Mouse (Mus musculus): ENCODE data around the gene Snx4.

The Snx4 gene

DNA sequence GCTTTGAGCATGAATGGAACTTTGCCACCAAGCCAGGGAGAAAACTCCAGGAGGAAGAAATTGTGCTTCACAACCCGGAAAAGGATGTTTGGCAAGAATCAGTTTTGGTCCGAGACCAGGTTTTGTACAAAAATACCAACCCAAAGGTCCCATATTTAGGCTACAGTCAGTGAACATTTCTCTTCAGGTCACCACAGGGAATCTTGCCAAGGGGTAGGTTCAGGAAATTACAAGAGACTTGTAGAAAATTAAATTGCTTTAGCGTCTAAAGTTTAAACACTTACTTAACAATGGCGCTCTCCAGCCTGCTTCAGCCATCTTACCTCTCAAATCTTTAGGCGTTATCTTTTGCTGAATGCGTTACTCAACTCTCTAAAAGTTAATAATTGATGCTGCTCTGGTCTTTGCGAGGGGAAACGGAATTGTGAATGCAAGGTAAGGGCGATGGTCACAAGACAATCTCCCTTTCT is 556 bp upstream of the Snx4 start:
- no peak for DNase-seq (ENCODE audit: low read depth, low spot score)
- H3K36me3 ChIP-seq (ENCODE audit: control insufficient read depth, insufficient read depth, low read length, poor library complexity, severe bottlenecking), result no peaks in the 10 kb centered on the region
- H3K27me3 ChIP-seq (ENCODE audit: control insufficient read depth, insufficient read depth, low read length, poor library complexity, severe bottlenecking), result no peaks in the 10 kb centered on the region

DNA sequence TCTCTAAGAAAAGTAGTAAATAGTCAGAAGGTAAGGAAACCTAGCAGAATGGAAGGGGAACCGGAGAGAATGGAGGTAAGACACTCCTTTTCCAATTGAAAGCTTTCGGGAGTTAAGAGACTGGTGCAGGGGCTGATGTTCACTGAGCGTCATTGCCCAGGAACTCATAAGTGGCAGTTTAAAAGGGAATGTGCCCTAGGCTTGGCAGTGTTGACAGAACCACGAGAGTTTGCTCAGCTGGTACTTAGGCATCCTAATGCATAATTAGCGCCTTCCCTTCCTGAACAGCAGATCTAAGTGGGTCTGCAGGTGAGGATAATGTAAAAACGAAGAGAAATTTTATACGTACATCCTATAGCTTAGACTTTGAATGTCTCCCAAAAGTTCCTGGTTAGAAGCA is 4.4 kb downstream of the Snx4 start:
- no peak for DNase-seq (ENCODE audit: low read depth, low spot score)
- Histone ChIP-seq H3K27me3 (ENCODE audit: control insufficient read depth, insufficient read depth, low read length, poor library complexity, severe bottlenecking) (no peaks in the 10 kb centered on the region), H3K36me3 (ENCODE audit: control insufficient read depth, insufficient read depth, low read length, poor library complexity, severe bottlenecking) (no peaks in the 10 kb centered on the region)

DNA sequence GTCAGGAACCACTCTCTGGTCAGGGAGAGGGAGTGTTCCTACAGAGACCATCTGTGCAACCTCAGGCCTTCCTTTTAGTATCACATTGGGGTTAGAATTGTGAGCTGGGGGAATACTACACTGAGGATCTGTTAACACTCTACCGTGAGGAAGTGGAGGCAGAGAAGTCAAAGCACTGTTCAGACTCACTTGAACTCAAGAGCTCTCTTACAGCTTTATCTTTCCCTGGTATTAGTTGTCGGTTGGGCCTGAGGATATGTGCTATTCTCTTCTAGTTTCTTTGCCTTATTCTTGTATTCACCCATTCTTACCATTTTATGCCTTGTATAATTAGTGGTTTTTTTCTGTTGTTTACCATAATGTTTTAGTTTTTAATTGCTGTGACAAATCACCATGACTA is 7.3 kb downstream of the Snx4 start:
- no peak for DNase-seq (ENCODE audit: low read depth, low spot score)

DNA sequence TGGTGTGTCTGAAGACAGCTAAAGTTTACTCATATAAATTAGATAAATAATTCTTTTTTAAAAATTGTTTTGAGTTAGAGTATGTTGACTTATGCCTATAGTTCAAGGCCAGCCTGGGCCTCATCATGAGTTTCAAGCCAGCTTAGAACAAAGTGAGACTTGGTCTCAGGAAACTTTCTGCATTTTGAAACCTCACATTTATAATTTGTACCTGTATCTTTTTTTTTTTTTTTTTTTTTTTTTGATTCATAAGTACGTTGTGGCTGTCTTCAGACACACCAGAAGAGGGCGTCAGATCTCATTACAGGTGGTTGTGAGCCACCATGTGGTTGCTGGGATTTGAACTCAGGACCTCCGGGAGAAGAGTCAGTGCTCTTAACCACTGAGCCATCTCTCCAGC is 8.6 kb downstream of the Snx4 start:
- H3K27me3 ChIP-seq (ENCODE audit: control insufficient read depth, insufficient read depth, low read length, poor library complexity, severe bottlenecking), result no peaks in the 10 kb centered on the region
- 0 out of 2 replicates have a peak, but pooled peaks cover 2% of the 10 kb centered on the region for H3K36me3 ChIP-seq (ENCODE audit: control insufficient read depth, insufficient read depth, low read length, poor library complexity, severe bottlenecking)

More for the DNA sequence above, 7.3 kb downstream of the Snx4 start:
- Histone ChIP-seq H3K36me3 (ENCODE audit: control insufficient read depth, insufficient read depth, low read length, poor library complexity, severe bottlenecking) (no peaks in the 10 kb centered on the region), H3K27me3 (ENCODE audit: control insufficient read depth, insufficient read depth, low read length, poor library complexity, severe bottlenecking) (no peaks in the 10 kb centered on the region)

DNA sequence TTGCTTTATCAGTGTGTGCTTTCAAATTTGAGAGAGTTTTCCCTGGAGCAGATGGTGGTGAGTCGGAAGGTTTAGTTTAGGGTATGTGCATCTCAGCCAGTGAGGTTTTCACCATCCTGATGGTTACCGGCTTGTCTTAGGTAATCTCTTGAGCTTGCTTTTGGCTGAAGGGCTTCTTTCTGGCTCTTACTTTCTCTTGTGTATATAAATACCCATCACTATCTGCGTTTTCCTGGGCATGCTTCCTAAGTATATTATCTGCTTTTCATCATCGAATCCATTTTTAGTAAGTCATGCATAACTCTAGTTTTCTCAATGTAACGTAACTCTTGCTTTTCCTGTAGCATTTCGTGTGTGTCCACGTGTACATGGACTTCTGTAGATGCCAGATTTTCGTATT is 9.6 kb downstream of the Snx4 start:
- Histone ChIP-seq H3K36me3 (ENCODE audit: control insufficient read depth, insufficient read depth, low read length, poor library complexity, severe bottlenecking) (peaks cover 7% of the 10 kb centered on the region), H3K27me3 (ENCODE audit: control insufficient read depth, insufficient read depth, low read length, poor library complexity, severe bottlenecking) (no peaks in the 10 kb centered on the region)
- DNase-seq (ENCODE audit: low read depth, low spot score), result no peak

More for the DNA sequence above, 8.6 kb downstream of the Snx4 start:
- no peak for DNase-seq (ENCODE audit: low read depth, low spot score)

DNA sequence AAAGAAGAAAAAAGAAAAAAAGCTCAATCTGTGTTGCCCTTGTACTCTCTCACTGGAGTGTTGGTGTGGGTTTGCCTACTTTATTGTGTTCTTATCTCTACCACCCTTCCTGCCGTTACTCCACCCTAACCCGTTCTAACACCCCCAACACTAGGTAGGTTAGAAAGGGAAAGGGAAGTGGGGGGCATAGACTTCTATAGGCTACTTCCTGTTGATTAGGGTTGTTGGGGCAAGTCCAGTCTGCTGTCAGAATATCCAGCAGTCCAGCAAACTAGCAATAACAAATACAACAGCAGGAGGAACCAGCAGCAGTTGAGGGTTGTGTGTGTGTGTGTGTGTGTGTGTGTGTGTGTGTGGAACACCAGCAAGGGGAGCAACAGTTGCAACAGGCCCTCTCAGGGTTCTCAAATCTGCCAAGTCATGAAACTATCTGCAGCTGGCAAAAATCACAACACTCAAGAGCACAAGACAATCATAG is 10.4 kb downstream of the Snx4 start:
- peaks cover 10% of the 10 kb centered on the region for H3K36me3 ChIP-seq (ENCODE audit: control insufficient read depth, insufficient read depth, low read length, poor library complexity, severe bottlenecking)
- DNase-seq (ENCODE audit: low read depth, low spot score), result peak; percentile 36
- H3K27me3 ChIP-seq (ENCODE audit: control insufficient read depth, insufficient read depth, low read length, poor library complexity, severe bottlenecking), result no peaks in the 10 kb centered on the region

DNA sequence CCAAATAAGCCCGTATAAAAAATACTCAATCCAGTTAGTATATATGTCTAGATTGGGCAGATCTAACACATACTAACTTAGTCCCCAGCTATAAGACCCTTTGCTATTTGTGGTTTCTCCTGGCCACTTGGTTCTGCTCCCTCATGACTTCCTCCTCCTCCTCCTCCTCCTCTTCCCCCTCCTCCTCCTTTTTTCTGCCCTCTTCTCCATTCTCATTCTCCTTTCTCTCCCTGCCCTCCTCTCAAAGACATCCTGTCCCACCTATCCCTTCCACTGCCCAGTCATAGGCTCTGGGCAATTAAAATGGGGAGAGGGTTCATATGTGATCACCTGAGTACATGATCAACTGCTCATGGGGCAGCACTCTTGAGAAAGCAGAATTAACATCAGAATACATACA is 10.9 kb downstream of the Snx4 start:
- H3K27me3 ChIP-seq (ENCODE audit: control insufficient read depth, insufficient read depth, low read length, poor library complexity, severe bottlenecking), result no peaks in the 10 kb centered on the region
- H3K36me3 ChIP-seq (ENCODE audit: control insufficient read depth, insufficient read depth, low read length, poor library complexity, severe bottlenecking), result peaks cover 13% of the 10 kb centered on the region
- no peak for DNase-seq (ENCODE audit: low read depth, low spot score)

DNA sequence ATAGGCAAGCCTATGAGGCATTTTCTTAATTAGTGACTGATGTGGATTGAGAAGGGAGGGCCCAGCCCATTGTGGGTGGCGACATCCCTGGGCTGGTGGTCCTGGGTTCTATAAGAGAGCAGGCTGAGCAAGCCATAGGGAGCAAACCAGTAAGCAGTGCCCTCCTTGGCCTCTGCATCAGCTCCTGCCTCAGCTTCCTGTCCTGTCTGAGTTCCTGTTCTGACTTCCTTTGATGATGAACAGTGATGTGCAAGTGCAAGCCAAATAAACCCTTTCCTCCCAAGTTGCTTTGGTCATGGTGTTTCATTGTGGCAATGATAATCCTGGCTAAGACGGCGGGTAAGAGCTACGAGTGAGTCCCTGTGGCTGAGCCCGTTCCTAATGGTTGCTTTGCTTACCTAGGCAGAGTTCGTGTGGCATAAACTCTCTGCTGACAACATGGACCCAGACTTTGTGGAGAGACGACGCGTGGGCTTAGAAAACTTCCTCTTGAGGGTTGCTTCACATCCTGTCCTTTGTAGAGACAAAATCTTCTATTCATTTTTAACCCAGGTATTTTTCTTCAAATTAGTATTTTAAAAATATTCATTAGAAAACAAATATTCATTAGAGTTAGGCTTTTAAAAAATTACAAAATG is 16.5 kb downstream of the Snx4 start:
- DNase-seq (ENCODE audit: low read depth, low spot score), result no peak
- Histone ChIP-seq H3K27me3 (ENCODE audit: control insufficient read depth, insufficient read depth, low read length, poor library complexity, severe bottlenecking) (no peaks in the 10 kb centered on the region), H3K36me3 (ENCODE audit: control insufficient read depth, insufficient read depth, low read length, poor library complexity, severe bottlenecking) (peaks cover 25% of the 10 kb centered on the region)

DNA sequence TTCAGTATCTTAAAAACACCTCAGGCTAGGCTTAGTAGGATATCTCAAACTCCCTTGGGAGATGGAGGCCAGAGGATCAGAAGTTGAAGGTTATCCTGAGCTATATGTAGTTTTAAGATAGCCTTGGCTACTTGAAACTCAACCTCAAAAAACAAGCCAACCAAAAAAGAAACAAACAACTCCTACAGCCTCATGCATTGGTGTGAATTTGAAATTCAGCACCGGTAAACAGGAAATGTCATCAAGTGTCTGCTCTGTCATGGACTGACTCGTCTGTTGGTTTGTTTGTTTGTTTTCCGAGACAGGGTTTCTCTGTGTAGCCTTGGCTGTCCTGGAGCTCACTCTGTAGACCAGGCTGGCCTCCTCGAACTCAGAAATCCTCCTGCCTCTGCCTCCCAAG is 20.6 kb downstream of the Snx4 start:
- H3K36me3 ChIP-seq (ENCODE audit: control insufficient read depth, insufficient read depth, low read length, poor library complexity, severe bottlenecking), result peaks cover 16% of the 10 kb centered on the region
- DNase-seq (ENCODE audit: low read depth, low spot score), result no peak
- H3K27me3 ChIP-seq (ENCODE audit: control insufficient read depth, insufficient read depth, low read length, poor library complexity, severe bottlenecking), result no peaks in the 10 kb centered on the region

DNA sequence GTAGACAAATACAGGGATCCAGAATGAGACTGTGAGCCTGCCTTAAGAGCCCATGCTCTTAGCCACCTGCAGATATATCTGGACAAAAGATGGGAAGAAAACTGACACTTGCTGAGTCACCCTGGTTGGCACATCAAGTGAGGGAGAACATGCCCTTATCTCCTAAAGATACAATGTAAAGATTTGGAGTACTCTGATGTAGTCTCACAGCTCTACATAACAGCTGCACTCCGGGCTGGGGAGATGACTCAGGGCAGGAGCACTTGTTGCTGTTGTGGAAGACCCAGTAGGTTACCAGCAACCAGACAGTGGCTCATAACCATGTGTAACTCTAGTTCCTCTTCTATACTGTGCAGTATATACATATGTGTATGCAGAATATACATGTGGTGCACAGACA is 31.8 kb downstream of the Snx4 start:
- peaks cover 15% of the 10 kb centered on the region for H3K36me3 ChIP-seq (ENCODE audit: control insufficient read depth, insufficient read depth, low read length, poor library complexity, severe bottlenecking)
- no peaks in the 10 kb centered on the region for H3K27me3 ChIP-seq (ENCODE audit: control insufficient read depth, insufficient read depth, low read length, poor library complexity, severe bottlenecking)
- DNase-seq (ENCODE audit: low read depth, low spot score), result no peak

DNA sequence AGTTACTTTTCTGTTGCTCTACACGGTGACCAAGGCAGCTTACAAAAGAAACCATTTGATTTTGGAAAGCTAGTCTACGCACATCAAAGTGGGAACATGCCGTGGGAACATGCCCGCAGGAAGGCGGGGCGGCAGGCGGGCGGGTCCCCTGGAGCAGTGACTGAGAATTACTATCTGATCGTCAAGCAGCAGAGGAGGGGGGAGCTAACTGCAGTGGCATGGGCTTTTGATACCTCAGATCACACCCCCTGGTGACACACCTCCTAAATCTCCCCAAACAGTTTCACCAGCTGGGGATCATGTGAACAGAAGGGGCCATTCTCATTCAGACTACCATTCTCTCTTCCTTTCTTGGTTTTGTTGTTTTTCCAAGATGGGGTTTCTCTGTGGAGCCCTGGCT is 37.3 kb downstream of the Snx4 start:
- H3K36me3 ChIP-seq (ENCODE audit: control insufficient read depth, insufficient read depth, low read length, poor library complexity, severe bottlenecking), result peaks cover 13% of the 10 kb centered on the region
- no peaks in the 10 kb centered on the region for H3K27me3 ChIP-seq (ENCODE audit: control insufficient read depth, insufficient read depth, low read length, poor library complexity, severe bottlenecking)
- DNase-seq (ENCODE audit: low read depth, low spot score), result no peak

DNA sequence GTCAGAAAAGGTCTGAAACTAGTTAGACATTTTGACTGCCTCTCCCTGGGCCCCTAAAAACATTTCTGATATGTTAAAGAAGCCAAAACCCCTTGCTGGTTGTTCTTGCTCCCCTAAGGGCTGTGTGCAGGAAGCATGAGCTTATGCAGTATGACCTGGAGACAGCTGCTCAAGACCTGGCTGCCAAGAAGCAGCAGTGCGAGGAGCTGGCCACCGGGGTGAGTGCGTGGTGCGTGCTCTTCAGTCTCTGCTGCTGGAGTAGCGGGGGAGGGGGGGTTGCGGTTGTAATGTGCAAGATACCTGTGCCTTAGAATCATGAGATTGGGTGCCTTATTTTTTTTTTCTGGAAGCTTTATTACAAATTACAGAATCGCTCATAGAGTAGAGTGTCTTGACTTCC is 38.7 kb downstream of the Snx4 start:
- peaks cover 20% of the 10 kb centered on the region for H3K36me3 ChIP-seq (ENCODE audit: control insufficient read depth, insufficient read depth, low read length, poor library complexity, severe bottlenecking)
- no peaks in the 10 kb centered on the region for H3K27me3 ChIP-seq (ENCODE audit: control insufficient read depth, insufficient read depth, low read length, poor library complexity, severe bottlenecking)
- DNase-seq (ENCODE audit: low read depth, low spot score), result no peak

DNA sequence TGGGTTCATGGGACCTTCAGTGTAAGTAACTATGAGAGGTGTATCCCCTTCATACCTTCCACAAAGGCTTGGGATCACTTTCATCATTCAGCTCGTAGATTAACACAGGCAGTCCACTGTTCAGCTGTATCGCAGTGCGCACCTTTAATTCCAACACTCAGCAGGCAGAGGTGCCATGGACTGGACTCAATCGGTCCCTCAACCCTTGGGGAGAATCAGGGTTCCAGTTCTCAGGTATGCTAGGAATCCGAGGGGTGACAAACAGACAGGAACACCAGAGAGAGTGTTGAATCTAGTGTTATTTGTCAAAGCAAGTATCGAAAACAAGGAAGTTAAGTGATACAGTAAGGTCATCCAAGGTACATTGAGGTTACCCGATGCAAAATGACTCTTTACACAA is 41.0 kb downstream of the Snx4 start:
- no peaks in the 10 kb centered on the region for H3K27me3 ChIP-seq (ENCODE audit: control insufficient read depth, insufficient read depth, low read length, poor library complexity, severe bottlenecking)
- no peak for DNase-seq (ENCODE audit: low read depth, low spot score)
- peaks cover 28% of the 10 kb centered on the region for H3K36me3 ChIP-seq (ENCODE audit: control insufficient read depth, insufficient read depth, low read length, poor library complexity, severe bottlenecking)

DNA sequence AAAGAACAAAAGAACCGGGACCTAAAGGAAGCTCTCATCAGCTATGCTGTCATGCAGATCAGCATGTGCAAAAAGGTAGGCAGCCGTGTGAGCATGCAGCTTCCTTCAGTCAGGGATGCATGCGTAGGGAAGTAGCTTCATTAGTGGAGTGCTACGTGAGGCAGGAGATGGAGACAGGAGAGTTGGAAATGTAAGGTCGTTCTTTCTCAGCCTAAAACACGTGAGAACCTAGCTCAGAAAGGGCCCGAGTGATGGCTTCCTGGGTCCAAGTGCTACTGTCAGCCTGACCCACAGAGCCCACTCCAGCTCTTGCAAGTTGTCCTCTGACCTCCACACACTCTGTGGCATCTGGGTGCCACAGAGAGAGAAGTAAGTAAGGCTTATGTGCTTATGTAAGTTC is 43.4 kb downstream of the Snx4 start:
- Histone ChIP-seq H3K36me3 (ENCODE audit: control insufficient read depth, insufficient read depth, low read length, poor library complexity, severe bottlenecking) (peaks cover 23% of the 10 kb centered on the region), H3K27me3 (ENCODE audit: control insufficient read depth, insufficient read depth, low read length, poor library complexity, severe bottlenecking) (no peaks in the 10 kb centered on the region)
- DNase-seq (ENCODE audit: low read depth, low spot score), result no peak

DNA sequence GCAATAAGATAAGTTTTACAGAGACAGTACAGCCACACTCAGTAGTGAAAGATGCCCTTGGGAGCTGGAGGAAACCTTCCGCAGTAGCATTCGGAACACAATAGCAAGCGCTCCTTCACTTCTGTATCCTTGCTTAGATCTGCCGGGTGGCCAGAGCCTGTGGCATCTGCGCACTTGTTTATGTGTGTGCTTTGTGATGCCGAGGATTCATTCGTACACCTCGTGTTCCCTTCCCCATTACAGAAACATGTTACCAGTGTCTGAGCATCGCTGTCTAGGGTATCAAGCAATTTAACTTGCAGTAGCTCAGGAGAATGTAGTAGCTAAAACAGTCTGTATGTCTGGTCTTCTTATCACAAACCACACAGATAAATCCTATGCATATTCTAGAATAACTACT is 44.1 kb downstream of the Snx4 start:
- Histone ChIP-seq H3K27me3 (ENCODE audit: control insufficient read depth, insufficient read depth, low read length, poor library complexity, severe bottlenecking) (no peaks in the 10 kb centered on the region), H3K36me3 (ENCODE audit: control insufficient read depth, insufficient read depth, low read length, poor library complexity, severe bottlenecking) (peaks cover 23% of the 10 kb centered on the region)
- DNase-seq (ENCODE audit: low read depth, low spot score), result no peak

DNA sequence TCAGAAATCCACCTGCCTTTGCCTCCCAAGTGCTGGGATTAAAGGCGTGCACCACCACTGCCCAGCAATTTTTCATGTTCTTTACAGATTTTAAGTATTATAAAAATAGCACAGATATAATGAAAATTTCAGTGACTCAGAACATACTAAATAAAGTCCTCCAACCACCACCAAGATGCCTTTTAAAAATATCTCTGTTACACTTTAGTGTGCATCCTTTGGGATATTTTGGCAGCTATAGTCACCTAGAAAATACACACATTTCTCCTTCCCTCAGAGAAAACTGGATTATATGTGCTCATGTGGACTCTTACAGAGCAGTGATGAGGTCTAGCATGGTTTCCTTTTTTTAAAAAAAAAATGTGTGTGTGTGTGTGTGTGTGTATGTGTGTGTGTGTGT is 46.3 kb downstream of the Snx4 start:
- Histone ChIP-seq H3K36me3 (ENCODE audit: control insufficient read depth, insufficient read depth, low read length, poor library complexity, severe bottlenecking) (peaks cover 17% of the 10 kb centered on the region), H3K27me3 (ENCODE audit: control insufficient read depth, insufficient read depth, low read length, poor library complexity, severe bottlenecking) (no peaks in the 10 kb centered on the region)
- DNase-seq (ENCODE audit: low read depth, low spot score), result no peak

Measured in splenic B cell, adult 2 months (primary cell).